Comparison of ENCODE assay signal across 12 mouse cellular contexts in the genomic region with DNA sequence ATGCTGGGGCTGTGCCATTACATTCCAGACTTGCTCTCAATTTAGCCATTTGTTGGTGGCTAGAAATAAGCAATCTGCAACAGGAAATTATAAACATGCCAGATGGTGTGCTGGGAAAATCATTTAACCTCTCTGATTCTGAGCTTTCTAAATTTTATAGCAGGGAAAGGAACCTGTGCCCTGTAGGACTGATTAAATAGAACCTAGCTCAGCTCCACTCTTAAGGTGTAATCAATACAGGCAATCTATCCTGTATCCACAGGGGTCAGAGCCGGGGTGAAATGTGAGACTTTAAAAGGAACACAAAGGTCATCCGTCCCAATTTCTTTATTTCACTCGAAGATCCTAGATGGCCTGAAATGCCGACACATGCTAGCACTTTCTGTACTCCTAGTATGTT.
"Had no signal": no experiment of that assay in that cellular context is flagged by ENCODE, and none has a peak within 500 bp of the region (broad histone marks: within the 10 kb centered on the region; RNA-seq: fewer than 3 reads in every experiment).

No protein-coding gene starts in this region.

- H3K4me1 ChIP-seq: liver, embryonic 13.5 days; neural tube, embryonic 12.5 days had no signal

- H3K27ac ChIP-seq: kidney, postnatal 0 days; liver, embryonic 13.5 days; neural tube, embryonic 12.5 days; stomach, postnatal 0 days had no signal

- H3K27me3 ChIP-seq: liver, embryonic 13.5 days; neural tube, embryonic 12.5 days had no signal

- H3K4me3 ChIP-seq: liver, embryonic 13.5 days; neural tube, embryonic 12.5 days had no signal

- ATAC-seq: liver, postnatal 0 days had no signal

- H3K9me3 ChIP-seq: liver, embryonic 13.5 days; neural tube, embryonic 12.5 days had no signal

- H3K9ac ChIP-seq: liver, embryonic 13.5 days; liver, postnatal 0 days; neural tube, embryonic 12.5 days had no signal

- H3K36me3 ChIP-seq: liver, embryonic 13.5 days; neural tube, embryonic 12.5 days had no signal

- DNase-seq: kidney, adult 11 months; kidney, adult 9 months; kidney, postnatal 36 days; left cerebral cortex, postnatal 4 days; liver; liver, embryonic 13.5 days; liver, postnatal 0 days; midbrain, embryonic 14.5 days; thymus, postnatal 4 days had no signal

- H3K4me2 ChIP-seq: liver, embryonic 13.5 days; neural tube, embryonic 12.5 days had no signal
